Mouse (Mus musculus) CH12.LX (cell line): ENCODE measurements around the gene Ophn1. TPM values are rescaled to one million over a fixed set of nuclear protein-coding genes. Genes with fewer than 3 reads are reported as not detected.

Source experiments
- DNase-seq: peaks from one replicate; pipeline ENCODE4 v3.0.0-alpha.2; 2013; ENCODE audit errors: extremely low read depth
- H3K27ac ChIP-seq: 2 replicates; pipeline ENCODE4 v1.5.1; 2012; ENCODE audit warnings: low read depth, mild to moderate bottlenecking, control low read depth, moderate library complexity; ENCODE audit not compliant: insufficient read depth
- H3K27me3 ChIP-seq: replicated peaks from 2 replicates; pipeline ENCODE3; 2012; ENCODE audit warnings: inconsistent platforms
- H3K36me3 ChIP-seq, 2 experiments: replicated peaks in 1 of 2; 2 replicates each; pipeline versions ENCODE3 to v1.6.1; 2012; ENCODE audit warnings: inconsistent platforms in 1 of 2, low read length in 1 of 2, mild to moderate bottlenecking in 1 of 2, mixed read lengths in 1 of 2, moderate library complexity in 1 of 2; ENCODE audit not compliant: control insufficient read depth in 1 of 2, insufficient read depth in 1 of 2
- H3K4me1 ChIP-seq, 2 experiments: 2 replicates each; pipeline ENCODE4 v1.6.1; 2012; ENCODE audit warnings: inconsistent platforms in 1 of 2, moderate library complexity in 1 of 2; ENCODE audit not compliant: insufficient read depth in 2 of 2, control insufficient read depth in 1 of 2
- H3K4me2 ChIP-seq: 2 replicates; pipeline ENCODE4 v1.6.1; 2012; ENCODE audit warnings: low read depth, mild to moderate bottlenecking, control low read depth; ENCODE audit not compliant: poor library complexity, insufficient read depth, severe bottlenecking
- H3K4me3 ChIP-seq, 3 experiments: fragments of 150-350 bp in 1 of 3; sonication (generic) in 1 of 3; replicated peaks in 1 of 3; 2 replicates each; pipeline versions ENCODE3 to v1.5.1; 2011 to 2012; ENCODE audit warnings: low read depth in 2 of 3, low read length in 2 of 3, mild to moderate bottlenecking in 2 of 3, moderate library complexity in 2 of 3, control low read depth in 1 of 3, improper control_type of control experiment in 1 of 3, inconsistent platforms in 1 of 3, mixed read lengths in 1 of 3; ENCODE audit not compliant: poor library complexity in 1 of 3
- H3K79me2 ChIP-seq: replicated peaks from 2 replicates; pipeline ENCODE4 v1.6.1; 2012; ENCODE audit warnings: mild to moderate bottlenecking, moderate library complexity; ENCODE audit not compliant: control insufficient read depth, poor library complexity, insufficient read depth, severe bottlenecking; ENCODE audit errors: extremely low read depth
- H3K9ac ChIP-seq: 2 replicates; pipeline ENCODE4 v1.6.1; 2012; ENCODE audit warnings: low read depth, mild to moderate bottlenecking, control low read depth, moderate library complexity; ENCODE audit not compliant: insufficient read depth
- H3K9me3 ChIP-seq: replicated peaks from 2 replicates; pipeline ENCODE3; 2012; ENCODE audit warnings: low read length, inconsistent platforms, mixed read lengths
- BHLHE40 ChIP-seq: IDR thresholded peaks from 2 replicates; pipeline ENCODE4 v1.6.1; 2011; ENCODE audit warnings: mild to moderate bottlenecking, low read depth, low read length, improper control_type of control experiment
- CHD2 ChIP-seq: IDR thresholded peaks from 2 replicates; pipeline ENCODE4 v1.6.1; 2011; ENCODE audit warnings: low read length, improper control_type of control experiment
- EP300 ChIP-seq: IDR thresholded peaks from 2 replicates; pipeline ENCODE4 v1.6.1; 2011; ENCODE audit warnings: low read length, improper control_type of control experiment
- GABPA ChIP-seq: IDR thresholded peaks from 2 replicates; pipeline ENCODE4 v1.6.1; 2012; ENCODE audit warnings: low read depth, low read length, improper control_type of control experiment, inconsistent platforms; ENCODE audit not compliant: insufficient replicate concordance
- HCFC1 ChIP-seq: IDR thresholded peaks from 2 replicates; pipeline ENCODE4 v1.6.1; 2012; ENCODE audit warnings: low read depth, mild to moderate bottlenecking, inconsistent platforms, low read length, improper control_type of control experiment
- KAT2A ChIP-seq: IDR thresholded peaks from 2 replicates; pipeline ENCODE4 v1.6.1; 2012; ENCODE audit warnings: low read length, improper control_type of control experiment, inconsistent platforms; ENCODE audit not compliant: insufficient replicate concordance
- MAFK ChIP-seq: IDR thresholded peaks from 2 replicates; pipeline ENCODE4 v1.6.1; 2011; ENCODE audit warnings: low read length, improper control_type of control experiment; ENCODE audit not compliant: insufficient replicate concordance
- MAX ChIP-seq: IDR thresholded peaks from 2 replicates; pipeline ENCODE4 v1.6.1; 2011; ENCODE audit warnings: low read length, improper control_type of control experiment
- MAZ ChIP-seq: IDR thresholded peaks from 2 replicates; pipeline ENCODE4 v1.6.1; 2012; ENCODE audit warnings: low read depth, mild to moderate bottlenecking, inconsistent platforms, low read length, improper control_type of control experiment, moderate library complexity
- MXI1 ChIP-seq: IDR thresholded peaks from 2 replicates; pipeline ENCODE4 v1.6.1; 2011; ENCODE audit warnings: mild to moderate bottlenecking, low read depth, low read length, improper control_type of control experiment
- NELFE ChIP-seq: IDR thresholded peaks from 2 replicates; pipeline ENCODE4 v1.6.1; 2011; ENCODE audit warnings: low read depth, low read length, improper control_type of control experiment
- NRF1 ChIP-seq: IDR thresholded peaks from 2 replicates; pipeline ENCODE4 v1.6.1; 2014; ENCODE audit warnings: low read depth, mild to moderate bottlenecking, inconsistent platforms, low read length, improper control_type of control experiment, moderate library complexity
- PAX5 ChIP-seq: IDR thresholded peaks from 2 replicates; pipeline ENCODE4 v1.6.1; 2012; ENCODE audit warnings: low read length, inconsistent platforms, mixed read lengths
- POLR2A ChIP-seq: IDR thresholded peaks from 2 replicates; pipeline ENCODE4 v1.6.1; 2011; ENCODE audit warnings: low read depth, mild to moderate bottlenecking, improper control_type of control experiment, low read length
- POLR2AphosphoS2 ChIP-seq: IDR thresholded peaks from 2 replicates; pipeline ENCODE4 v1.6.1; 2011; ENCODE audit warnings: low read depth, low read length, improper control_type of control experiment
- RCOR1 ChIP-seq: conservative IDR thresholded peaks from 2 replicates; pipeline ENCODE4 v1.6.1; 2012; ENCODE audit warnings: low read depth, mild to moderate bottlenecking, inconsistent platforms, low read length, improper control_type of control experiment
- SIN3A ChIP-seq: IDR thresholded peaks from 2 replicates; pipeline ENCODE4 v1.6.1; 2012; ENCODE audit warnings: low read length, improper control_type of control experiment, inconsistent platforms
- TCF12 ChIP-seq: IDR thresholded peaks from 2 replicates; pipeline ENCODE4 v1.6.1; 2014; ENCODE audit warnings: low read depth, mild to moderate bottlenecking, inconsistent platforms, low read length, improper control_type of control experiment
- USF1 ChIP-seq: IDR thresholded peaks from 2 replicates; pipeline ENCODE4 v1.6.1; 2014; ENCODE audit warnings: low read depth, mild to moderate bottlenecking, inconsistent platforms, low read length, improper control_type of control experiment
- USF2 ChIP-seq: conservative IDR thresholded peaks from 2 replicates; pipeline ENCODE4 v1.6.1; 2011; ENCODE audit warnings: low read depth, low read length, improper control_type of control experiment
- ZC3H11A ChIP-seq: IDR thresholded peaks from 2 replicates; pipeline ENCODE4 v1.6.1; 2012; ENCODE audit warnings: low read depth, mild to moderate bottlenecking, inconsistent platforms, low read length, improper control_type of control experiment
- ZMIZ1 ChIP-seq: IDR thresholded peaks from 2 replicates; pipeline ENCODE4 v1.6.1; 2012; ENCODE audit warnings: low read depth, mild to moderate bottlenecking, inconsistent platforms, low read length, improper control_type of control experiment
- ZNF384 ChIP-seq: IDR thresholded peaks from 2 replicates; pipeline ENCODE4 v1.6.1; 2012; ENCODE audit warnings: low read depth, low read length, improper control_type of control experiment, inconsistent platforms
- dilution Hi-C: fragments of 300-500 bp; cut with MboI; formaldehyde crosslinking; loops from 2 replicates; pipeline ENCODE4 v1.14.3; 2020; ENCODE audit warnings: low sequenced_read_pairs; ENCODE audit not compliant: extremely low pct_unique_long_range_greater_than_20kb, extremely low pct_ligation_motif_present
- in situ Hi-C: fragments of 300-500 bp; cut with MboI; formaldehyde crosslinking; loops from 3 replicates; pipeline ENCODE4 v1.14.3; 2019; ENCODE audit warnings: low sequenced_read_pairs, low pct_ligation_motif_present, low pct_unique_long_range_greater_than_20kb, mixed read lengths
- polyA plus RNA-seq: library from polyadenylated mRNA; unstranded; fragments of >175 nt; gene quantifications from 2 replicates; pipeline ENCODE4 v1.2.1, GENCODE M21; 2012; ENCODE audit warnings: low read depth; ENCODE audit not compliant: insufficient read length
- total RNA-seq, 2 experiments: library from RNA; depleted of rRNA; stranded (reverse); fragments of 300-350 nt in 1 of 2; fragments of >200 nt in 1 of 2; gene quantifications; 2 replicates each; pipeline ENCODE4 v1.2.3; 2012 to 2014

Gene Ophn1
- total and polyA plus RNA-seq, 3 experiments, result not detected

DNA sequence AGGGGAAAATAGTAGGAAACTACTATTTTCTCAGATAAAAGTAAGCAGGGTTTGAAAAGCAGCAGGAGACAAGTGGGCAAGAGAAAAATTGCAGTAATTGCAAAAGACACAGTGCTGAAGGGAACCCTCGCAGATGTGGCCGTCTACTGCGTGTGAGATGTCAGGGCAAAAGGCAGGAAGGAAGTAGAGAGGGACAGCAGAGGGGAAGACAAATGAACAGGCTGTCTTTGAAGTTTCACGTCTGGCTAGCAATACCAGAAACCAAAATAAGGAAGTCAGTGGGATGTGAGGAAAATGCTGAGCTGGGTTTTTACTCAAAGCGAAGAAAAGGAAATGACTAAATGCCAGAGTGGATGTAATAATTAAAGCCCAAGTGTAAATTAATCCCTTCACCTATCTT lies 30.7 kb downstream of the Ophn1 start:
- H3K9ac ChIP-seq, result no peak overlapping the region
- no peaks in the 10 kb centered on the region for H3K27me3 ChIP-seq
- peaks cover 0 to 9% of the 10 kb centered on the region in 2 experiments; a peak in 1 of 4 replicates for H3K4me1 ChIP-seq
- no peak overlapping the region for H3K27ac ChIP-seq
- in situ Hi-C loops, result no loop called here
- dilution Hi-C loops, result no loop called here
- no peak for TF ChIP-seq POLR2A
- TF ChIP-seq KAT2A, result no peak
- no peak for TF ChIP-seq USF2
- TF ChIP-seq PAX5, result no peak
- peak; percentile 81 for TF ChIP-seq MAFK
- TF ChIP-seq, all 38 proteins: peak for 1
- H3K4me2 ChIP-seq, result no peak overlapping the region
- H3K9me3 ChIP-seq, result no peaks in the 10 kb centered on the region
- no peak overlapping the region for H3K4me3 ChIP-seq
- no peaks in the 10 kb centered on the region for H3K36me3 ChIP-seq
- peak; percentile 39 for DNase-seq
- no peaks in the 10 kb centered on the region for H3K79me2 ChIP-seq

DNA sequence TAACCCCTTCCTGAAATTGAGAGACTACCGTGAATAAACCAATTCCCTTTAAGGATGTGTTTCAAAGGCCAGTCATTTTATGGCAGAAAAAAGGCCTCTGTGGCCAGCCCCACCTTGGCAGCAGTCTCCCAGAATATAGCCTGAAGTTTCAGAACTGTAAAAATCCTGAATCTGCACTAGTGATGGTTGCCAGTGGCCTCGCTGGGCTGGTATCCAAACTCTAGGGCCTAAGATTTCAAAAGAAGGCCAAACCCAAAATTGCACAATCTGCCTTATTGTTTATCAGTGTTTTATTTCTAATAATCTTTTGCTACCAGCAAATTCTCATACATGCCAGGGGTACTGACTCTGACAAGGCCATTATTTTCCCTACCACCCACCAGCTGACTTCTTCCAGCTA lies 34.8 kb downstream of the Ophn1 start:
- no peaks in the 10 kb centered on the region for H3K9me3 ChIP-seq
- no peak overlapping the region for H3K4me2 ChIP-seq
- H3K4me3 ChIP-seq, result no peak overlapping the region
- no peak overlapping the region for H3K27ac ChIP-seq
- no peaks in the 10 kb centered on the region for H3K36me3 ChIP-seq
- no peak for DNase-seq
- in situ Hi-C loops (no loop called here), dilution Hi-C loops (no loop called here)
- peaks cover 0 to 9% of the 10 kb centered on the region in 2 experiments; a peak in 1 of 4 replicates for H3K4me1 ChIP-seq
- no peaks in the 10 kb centered on the region for H3K27me3 ChIP-seq
- H3K79me2 ChIP-seq, result no peaks in the 10 kb centered on the region
- TF ChIP-seq KAT2A (no peak), MAX (no peak), HCFC1 (no peak), EP300 (no peak), BHLHE40 (no peak), NRF1 (no peak), TCF12 (no peak), GABPA (no peak), USF2 (no peak)
- no peak overlapping the region for H3K9ac ChIP-seq

DNA sequence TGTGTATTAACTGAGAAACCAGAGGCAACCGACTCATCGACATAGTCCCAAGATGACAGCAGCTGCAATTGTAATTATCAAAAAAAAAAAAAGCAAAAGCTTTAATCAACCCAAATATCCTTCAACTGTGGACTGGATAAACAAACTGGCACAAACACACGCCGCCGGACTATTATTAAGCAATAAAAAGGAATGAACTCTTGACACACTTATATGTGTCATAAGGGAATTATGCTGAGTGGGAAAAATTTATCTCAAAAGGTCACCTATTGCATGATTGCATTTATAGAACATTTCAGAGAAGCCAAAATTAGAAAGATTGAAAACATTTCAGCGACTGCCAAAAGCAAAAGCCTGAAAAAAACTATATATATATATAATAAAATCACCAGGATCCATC lies 40.0 kb downstream of the Ophn1 start:
- in situ Hi-C loops (no loop called here), dilution Hi-C loops (no loop called here)
- TF ChIP-seq NELFE, result no peak
- TF ChIP-seq BHLHE40, result no peak
- TF ChIP-seq POLR2AphosphoS2, result no peak
- TF ChIP-seq MXI1, result no peak
- TF ChIP-seq ZMIZ1, result no peak
- no peak for TF ChIP-seq USF1
- TF ChIP-seq MAZ, result no peak
- no peak for TF ChIP-seq ZNF384
- TF ChIP-seq EP300, result no peak
- TF ChIP-seq SIN3A, result no peak
- TF ChIP-seq ZC3H11A, result no peak
- no peak for TF ChIP-seq KAT2A
- no peak for TF ChIP-seq CHD2
- no peak for TF ChIP-seq MAX
- TF ChIP-seq NRF1, result no peak
- no peak for TF ChIP-seq RCOR1
- no peak for DNase-seq
- Histone ChIP-seq H3K79me2 (no peaks in the 10 kb centered on the region), H3K27me3 (no peaks in the 10 kb centered on the region), H3K4me1 (no peaks in the 10 kb centered on the region), H3K9ac (no peak overlapping the region), H3K4me2 (no peak overlapping the region), H3K4me3 (no peak overlapping the region), H3K27ac (no peak overlapping the region), H3K9me3 (no peaks in the 10 kb centered on the region), H3K36me3 (no peaks in the 10 kb centered on the region)
